ENCODE assay signal across 25 mouse cellular contexts in the genomic region with DNA sequence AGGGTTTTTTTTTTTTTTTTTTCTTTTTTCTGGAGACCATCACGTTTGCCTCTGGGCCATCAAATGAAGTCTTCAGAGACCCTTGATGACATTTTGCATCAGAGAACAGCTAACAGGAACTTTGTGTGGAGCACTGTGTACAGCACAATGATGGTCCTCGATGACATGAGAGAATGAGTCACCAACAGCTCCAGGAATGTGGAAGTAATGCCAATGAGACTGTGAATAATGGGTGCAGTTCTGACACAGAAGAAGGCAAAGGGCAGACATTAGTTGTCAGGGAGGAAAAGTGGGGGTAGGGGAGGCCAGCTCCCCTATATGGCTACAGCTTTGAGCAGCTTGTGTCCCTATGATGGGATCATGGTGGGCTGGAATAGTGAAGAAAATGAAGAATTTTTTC. TPM values are rescaled to one million over a fixed set of nuclear protein-coding genes. Genes with fewer than 3 reads are reported as not detected.
"Had no signal": no experiment of that assay in that cellular context is flagged by ENCODE, and none has a peak within 500 bp of the region (broad histone marks: within the 10 kb centered on the region; RNA-seq: fewer than 3 reads in every experiment).

No protein-coding gene starts in this region.

- ATAC-seq: inflammation-experienced regulatory T-cells, adult 6 months; intestine, embryonic 15.5 days; intestine, postnatal 0 days; liver, embryonic 12.5 days had no signal

- H3K9me3 ChIP-seq: hindbrain, embryonic 10.5 days; hindbrain, embryonic 13.5 days; hindbrain, embryonic 15.5 days; intestine, embryonic 15.5 days; limb, embryonic 13.5 days; limb, embryonic 15.5 days; liver, embryonic 12.5 days had no signal

- H3K27ac ChIP-seq: heart, adult 2 months; hindbrain, embryonic 10.5 days; hindbrain, embryonic 13.5 days; hindbrain, embryonic 15.5 days; intestine, embryonic 15.5 days; layer of hippocampus, adult 2 months; limb, embryonic 13.5 days; limb, embryonic 15.5 days; liver, embryonic 12.5 days; liver, embryonic 14.5 days had no signal

- H3K36me3 ChIP-seq: hindbrain, embryonic 10.5 days; hindbrain, embryonic 13.5 days; hindbrain, embryonic 15.5 days; intestine, embryonic 15.5 days; limb, embryonic 13.5 days; limb, embryonic 15.5 days; liver, embryonic 12.5 days had no signal

- H3K4me1 ChIP-seq: hindbrain, embryonic 10.5 days; hindbrain, embryonic 13.5 days; hindbrain, embryonic 15.5 days; intestine, embryonic 15.5 days; limb, embryonic 13.5 days; limb, embryonic 15.5 days; liver, embryonic 12.5 days had no signal

- H3K4me3 ChIP-seq: heart, adult 2 months; hindbrain, embryonic 10.5 days; hindbrain, embryonic 13.5 days; hindbrain, embryonic 15.5 days; intestine, embryonic 15.5 days; layer of hippocampus, adult 2 months; limb, embryonic 13.5 days; limb, embryonic 15.5 days; liver, embryonic 12.5 days had no signal

- H3K27me3 ChIP-seq: hindbrain, embryonic 13.5 days; hindbrain, embryonic 15.5 days; intestine, embryonic 15.5 days; limb, embryonic 13.5 days; limb, embryonic 15.5 days; liver, embryonic 12.5 days had no signal

- DNase-seq: gastrocnemius, postnatal 14 days; heart, adult 2 months; heart, postnatal 10 days; heart, postnatal 4 days; kidney, adult 18-20 months; kidney, adult 8-10 months; kidney, postnatal 10 days; kidney, postnatal 25 days; kidney, postnatal 4 days; layer of hippocampus, postnatal 36 days; left cerebral cortex, postnatal 4 days; lung, adult 18-20 months had no signal

- H3K9ac ChIP-seq: hindbrain, embryonic 13.5 days; hindbrain, embryonic 15.5 days; intestine, embryonic 15.5 days; limb, embryonic 13.5 days; limb, embryonic 15.5 days; liver, embryonic 12.5 days; liver, embryonic 14.5 days had no signal

- H3K4me2 ChIP-seq: heart, embryonic 11.5 days; hindbrain, embryonic 13.5 days; hindbrain, embryonic 15.5 days; intestine, embryonic 15.5 days; limb, embryonic 13.5 days; limb, embryonic 15.5 days; liver, embryonic 12.5 days had no signal

RNA-seq across cellular contexts. Expression of a gene that starts 5.7 kb away (rescaled TPM):
- total RNA-seq: granulocyte monocyte progenitor cell, adult 5-6 weeks had no signal
- polyA plus RNA-seq: inflammation-experienced regulatory T-cells, adult 6 months had no signal
